Mouse (Mus musculus): ENCODE data around the gene Fxyd2. TPM values are rescaled to one million over a fixed set of nuclear protein-coding genes. Genes with fewer than 3 reads are reported as not detected.

The Fxyd2 gene
- polyA plus RNA-seq, 1 experiment from 2014 or later: 0.88 TPM

- Histone ChIP-seq H3K4me2 (ENCODE audit: low read depth) (no peak overlapping the region), H3K4me3 (ENCODE audit: low read depth, low read length) (no peak overlapping the region), H3K36me3 (ENCODE audit: control insufficient read depth, insufficient read depth, low read length) (no peaks in the 10 kb centered on the region), H3K9me3 (ENCODE audit: control insufficient read depth, low read length) (no peaks in the 10 kb centered on the region), H3K27ac (ENCODE audit: low read depth, low read length) (no peak overlapping the region), H3K27me3 (ENCODE audit: control insufficient read depth, insufficient read depth, low read length) (no peaks in the 10 kb centered on the region), H3K4me1 (ENCODE audit: control insufficient read depth, insufficient read depth, low read length) (peaks cover 3% of the 10 kb centered on the region; the same call in 1 of the 2 replicates), H3K9ac (ENCODE audit: low read length) (no peak overlapping the region)
- no peak for ATAC-seq (ENCODE audit: insufficient read depth, low FRiP score, low TSS enrichment)
- 80% methylated on average over 5 of the region's 5 CpGs for WGBS
- no peak for DNase-seq (ENCODE audit: low spot score)
Observed at GRCm38 (mm10) chr9:45382834-45383233, 16.6 kb upstream of the Fxyd2 start.

GRCm38 (mm10) chr9:45383883-45384282 is 15.6 kb upstream of the Fxyd2 start:
- no peaks in the 10 kb centered on the region for H3K36me3 ChIP-seq (ENCODE audit: control insufficient read depth, insufficient read depth, low read length)
- no peak for ATAC-seq (ENCODE audit: insufficient read depth, low FRiP score, low TSS enrichment)

GRCm38 (mm10) chr9:45386698-45387097 is 12.8 kb upstream of the Fxyd2 start:
- Histone ChIP-seq H3K27me3 (ENCODE audit: control insufficient read depth, insufficient read depth, low read length) (no peaks in the 10 kb centered on the region), H3K4me2 (ENCODE audit: low read depth) (no peak overlapping the region), H3K36me3 (ENCODE audit: control insufficient read depth, insufficient read depth, low read length) (no peaks in the 10 kb centered on the region), H3K9me3 (ENCODE audit: control insufficient read depth, low read length) (no peaks in the 10 kb centered on the region), H3K4me1 (ENCODE audit: control insufficient read depth, insufficient read depth, low read length) (no peaks in the 10 kb centered on the region), H3K27ac (ENCODE audit: low read depth, low read length) (no peak overlapping the region), H3K4me3 (ENCODE audit: low read depth, low read length) (no peak overlapping the region), H3K9ac (ENCODE audit: low read length) (no peak overlapping the region)
- DNase-seq (ENCODE audit: low spot score): no peak
- WGBS: 89% methylated on average over 5 of the region's 5 CpGs
- ATAC-seq (ENCODE audit: insufficient read depth, low FRiP score, low TSS enrichment): no peak

More at GRCm38 (mm10) chr9:45383883-45384282, 15.6 kb upstream of the Fxyd2 start:
- Histone ChIP-seq H3K4me3 (ENCODE audit: low read depth, low read length) (no peak overlapping the region), H3K9ac (ENCODE audit: low read length) (no peak overlapping the region), H3K27ac (ENCODE audit: low read depth, low read length) (no peak overlapping the region), H3K4me1 (ENCODE audit: control insufficient read depth, insufficient read depth, low read length) (no peaks in the 10 kb centered on the region), H3K4me2 (ENCODE audit: low read depth) (no peak overlapping the region), H3K27me3 (ENCODE audit: control insufficient read depth, insufficient read depth, low read length) (no peaks in the 10 kb centered on the region), H3K9me3 (ENCODE audit: control insufficient read depth, low read length) (no peaks in the 10 kb centered on the region)
- no peak for DNase-seq (ENCODE audit: low spot score)
- 93% methylated on average over 6 of the region's 6 CpGs for WGBS

- 48% methylated on average over 12 of the region's 12 CpGs for WGBS
- Histone ChIP-seq H3K27me3 (ENCODE audit: control insufficient read depth, insufficient read depth, low read length) (no peaks in the 10 kb centered on the region), H3K27ac (ENCODE audit: low read depth, low read length) (no peak overlapping the region), H3K4me2 (ENCODE audit: low read depth) (no peak overlapping the region), H3K4me1 (ENCODE audit: control insufficient read depth, insufficient read depth, low read length) (no peaks in the 10 kb centered on the region), H3K4me3 (ENCODE audit: low read depth, low read length) (no peak overlapping the region), H3K9me3 (ENCODE audit: control insufficient read depth, low read length) (no peaks in the 10 kb centered on the region), H3K9ac (ENCODE audit: low read length) (no peak overlapping the region), H3K36me3 (ENCODE audit: control insufficient read depth, insufficient read depth, low read length) (no peaks in the 10 kb centered on the region)
- peak; percentile 86 for DNase-seq (ENCODE audit: low spot score)
- ATAC-seq (ENCODE audit: insufficient read depth, low FRiP score, low TSS enrichment): no peak
Observed at GRCm38 (mm10) chr9:45388385-45388994, 11.0 kb upstream of the Fxyd2 start.

- no peak overlapping the region for H3K4me3 ChIP-seq (ENCODE audit: low read depth, low read length)
- DNase-seq (ENCODE audit: low spot score): no peak
- no peak for ATAC-seq (ENCODE audit: insufficient read depth, low FRiP score, low TSS enrichment)
- H3K9me3 ChIP-seq (ENCODE audit: control insufficient read depth, low read length): no peaks in the 10 kb centered on the region
- H3K9ac ChIP-seq (ENCODE audit: low read length): no peak overlapping the region
- no peaks in the 10 kb centered on the region for H3K4me1 ChIP-seq (ENCODE audit: control insufficient read depth, insufficient read depth, low read length)
- no peaks in the 10 kb centered on the region for H3K27me3 ChIP-seq (ENCODE audit: control insufficient read depth, insufficient read depth, low read length)
- no peak overlapping the region for H3K27ac ChIP-seq (ENCODE audit: low read depth, low read length)
- no peak overlapping the region for H3K4me2 ChIP-seq (ENCODE audit: low read depth)
- H3K36me3 ChIP-seq (ENCODE audit: control insufficient read depth, insufficient read depth, low read length): no peaks in the 10 kb centered on the region
- 90% methylated on average over 8 of the region's 8 CpGs for WGBS
Observed at GRCm38 (mm10) chr9:45389596-45389995, 9.9 kb upstream of the Fxyd2 start.

- ATAC-seq (ENCODE audit: insufficient read depth, low FRiP score, low TSS enrichment): no peak
- WGBS: 75% methylated on average over 7 of the region's 7 CpGs
- H3K9ac ChIP-seq (ENCODE audit: low read length): no peak overlapping the region
- H3K36me3 ChIP-seq (ENCODE audit: control insufficient read depth, insufficient read depth, low read length): no peaks in the 10 kb centered on the region
- no peak for DNase-seq (ENCODE audit: low spot score)
- no peak overlapping the region for H3K4me2 ChIP-seq (ENCODE audit: low read depth)
- no peaks in the 10 kb centered on the region for H3K27me3 ChIP-seq (ENCODE audit: control insufficient read depth, insufficient read depth, low read length)
- no peaks in the 10 kb centered on the region for H3K9me3 ChIP-seq (ENCODE audit: control insufficient read depth, low read length)
- no peak overlapping the region for H3K4me3 ChIP-seq (ENCODE audit: low read depth, low read length)
- H3K4me1 ChIP-seq (ENCODE audit: control insufficient read depth, insufficient read depth, low read length): no peaks in the 10 kb centered on the region
- no peak overlapping the region for H3K27ac ChIP-seq (ENCODE audit: low read depth, low read length)
Observed at GRCm38 (mm10) chr9:45391299-45391698, 8.2 kb upstream of the Fxyd2 start.

- Histone ChIP-seq H3K4me2 (ENCODE audit: low read depth) (no peak overlapping the region), H3K9me3 (ENCODE audit: control insufficient read depth, low read length) (no peaks in the 10 kb centered on the region), H3K36me3 (ENCODE audit: control insufficient read depth, insufficient read depth, low read length) (no peaks in the 10 kb centered on the region), H3K4me3 (ENCODE audit: low read depth, low read length) (no peak overlapping the region), H3K9ac (ENCODE audit: low read length) (no peak overlapping the region), H3K4me1 (ENCODE audit: control insufficient read depth, insufficient read depth, low read length) (no peaks in the 10 kb centered on the region), H3K27me3 (ENCODE audit: control insufficient read depth, insufficient read depth, low read length) (no peaks in the 10 kb centered on the region), H3K27ac (ENCODE audit: low read depth, low read length) (no peak overlapping the region)
- no peak for DNase-seq (ENCODE audit: low spot score)
- 90% methylated on average over 6 of the region's 6 CpGs for WGBS
- no peak for ATAC-seq (ENCODE audit: insufficient read depth, low FRiP score, low TSS enrichment)
Observed at GRCm38 (mm10) chr9:45395218-45395617, 4.3 kb upstream of the Fxyd2 start.

- no peaks in the 10 kb centered on the region for H3K36me3 ChIP-seq (ENCODE audit: control insufficient read depth, insufficient read depth, low read length)
- ATAC-seq (ENCODE audit: insufficient read depth, low FRiP score, low TSS enrichment): no peak
Observed at GRCm38 (mm10) chr9:45395796-45396195, 3.7 kb upstream of the Fxyd2 start.

GRCm38 (mm10) chr9:45398336-45398735 is 1.1 kb upstream of the Fxyd2 start:
- Histone ChIP-seq H3K36me3 (ENCODE audit: control insufficient read depth, insufficient read depth, low read length) (no peaks in the 10 kb centered on the region), H3K4me3 (ENCODE audit: low read depth, low read length) (no peak overlapping the region), H3K9me3 (ENCODE audit: control insufficient read depth, low read length) (no peaks in the 10 kb centered on the region), H3K4me1 (ENCODE audit: control insufficient read depth, insufficient read depth, low read length) (no peaks in the 10 kb centered on the region), H3K27me3 (ENCODE audit: control insufficient read depth, insufficient read depth, low read length) (no peaks in the 10 kb centered on the region), H3K27ac (ENCODE audit: low read depth, low read length) (no peak overlapping the region), H3K4me2 (ENCODE audit: low read depth) (no peak overlapping the region), H3K9ac (ENCODE audit: low read length) (no peak overlapping the region)
- ATAC-seq (ENCODE audit: insufficient read depth, low FRiP score, low TSS enrichment) (no peak), DNase-seq (ENCODE audit: low spot score) (no peak)
- 58% methylated on average over 1 of the region's 1 CpGs for WGBS

More at GRCm38 (mm10) chr9:45395796-45396195, 3.7 kb upstream of the Fxyd2 start:
- no peak for DNase-seq (ENCODE audit: low spot score)
- H3K4me2 ChIP-seq (ENCODE audit: low read depth): no peak overlapping the region
- no peaks in the 10 kb centered on the region for H3K4me1 ChIP-seq (ENCODE audit: control insufficient read depth, insufficient read depth, low read length)
- no peak overlapping the region for H3K27ac ChIP-seq (ENCODE audit: low read depth, low read length)
- H3K27me3 ChIP-seq (ENCODE audit: control insufficient read depth, insufficient read depth, low read length): no peaks in the 10 kb centered on the region
- WGBS: 69% methylated on average over 3 of the region's 3 CpGs
- no peaks in the 10 kb centered on the region for H3K9me3 ChIP-seq (ENCODE audit: control insufficient read depth, low read length)
- no peak overlapping the region for H3K4me3 ChIP-seq (ENCODE audit: low read depth, low read length)
- no peak overlapping the region for H3K9ac ChIP-seq (ENCODE audit: low read length)

Data from neural tube, embryonic 11.5 days (tissue).